Mouse (Mus musculus): ENCODE measurements around the gene Mical1.

DNA sequence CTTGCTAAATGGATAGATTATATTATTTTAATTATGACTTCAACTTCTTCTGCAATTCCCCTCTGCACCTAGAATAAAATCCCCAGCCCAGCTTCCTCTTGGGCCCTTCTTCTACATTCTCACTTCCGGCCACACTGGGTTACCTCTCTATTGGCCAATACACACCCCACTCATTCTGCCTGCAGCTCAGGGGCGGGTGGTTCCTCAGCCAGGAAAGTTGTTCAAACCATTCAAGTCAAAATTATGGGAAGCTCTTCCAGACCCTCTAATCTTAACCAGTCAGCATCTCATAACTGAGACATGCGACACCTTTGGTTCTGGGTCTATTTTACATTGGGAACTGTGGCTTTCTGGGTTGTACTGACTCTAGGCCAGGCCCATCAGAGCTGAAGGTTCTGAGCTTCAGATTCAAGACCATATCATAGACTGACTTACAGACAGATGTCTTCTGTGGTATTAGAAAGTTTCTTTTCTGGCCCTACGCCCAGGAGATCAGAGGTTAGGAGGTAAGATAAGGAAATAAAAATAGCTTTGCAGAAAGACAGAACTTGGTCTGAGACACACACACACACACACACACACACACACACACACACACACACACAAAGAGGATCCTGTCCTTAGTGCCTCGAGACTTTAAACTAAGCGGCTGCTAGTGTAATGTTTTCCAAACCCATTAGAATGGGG lies 2.2 kb upstream of the Mical1 start:
- TF ChIP-seq CTCF (IDR thresholded peaks at IDR 0.05; ENCODE audit: borderline replicate concordance, extremely low read depth, insufficient read depth, insufficient read length) (no peak), POLR2A (IDR thresholded peaks at IDR 0.05; ENCODE audit: borderline replicate concordance, extremely low read depth, insufficient read depth, insufficient read length, poor library complexity, severe bottlenecking) (no peak)
